Mouse (Mus musculus): ENCODE measurements at regions not wholly inside any gene's neighbourhood (a gene's known extent, or its start where the extent isn't known, plus 50 kb on each side); places are given as distances from the start of the nearest gene placed in this dataset.

GRCm38 (mm10) chr4:142876151-142876550, 336.6 kb downstream of the Prdm2 start:
- TF ChIP-seq TCF12 (IDR thresholded peaks at IDR 0.05; ENCODE audit: low read depth, low read length) (no peak), CTCF (conservative IDR thresholded peaks at IDR 0.05 in 1 of 2, IDR thresholded peaks at IDR 0.05 in 1 of 2; ENCODE audit: low read depth in 2 of 2, low read length in 2 of 2) (no peak), CHD2 (IDR thresholded peaks at IDR 0.05; ENCODE audit: low read length) (no peak), POLR2A (IDR thresholded peaks at IDR 0.05; ENCODE audit: low read depth, low read length) (no peak), USF2 (conservative IDR thresholded peaks at IDR 0.05; ENCODE audit: low read depth, low read length) (no peak), MYC (IDR thresholded peaks at IDR 0.05; ENCODE audit: low read depth, low read length) (no peak), SIN3A (IDR thresholded peaks at IDR 0.05; ENCODE audit: low read length) (no peak), KAT2A (IDR thresholded peaks at IDR 0.05; ENCODE audit: insufficient replicate concordance, low read length) (no peak), GABPA (IDR thresholded peaks at IDR 0.05; ENCODE audit: insufficient replicate concordance, low read depth, low read length) (no peak), EP300 (IDR thresholded peaks at IDR 0.05; ENCODE audit: low read length) (no peak), ZNF384 (IDR thresholded peaks at IDR 0.05; ENCODE audit: low read depth, low read length) (no peak), IRF4 (IDR thresholded peaks at IDR 0.05; ENCODE audit: low read depth, low read length) (no peak), ZKSCAN1 (IDR thresholded peaks at IDR 0.05; ENCODE audit: borderline replicate concordance, low read depth, low read length) (no peak)

Data from CH12.LX (cell line).